Mouse (Mus musculus) heart, postnatal 0 days (tissue): ENCODE data around the gene Smchd1.

Experiments
- CTCF ChIP-seq: IDR thresholded peaks from 2 replicates; pipeline ENCODE4 v1.5.1; 2016; ENCODE audit warnings: antibody characterized with exemption, control low read depth, low read depth
- EP300 ChIP-seq: IDR thresholded peaks from 2 replicates; pipeline ENCODE4 v1.6.1; 2016; ENCODE audit warnings: antibody characterized with exemption, low read depth

DNA sequence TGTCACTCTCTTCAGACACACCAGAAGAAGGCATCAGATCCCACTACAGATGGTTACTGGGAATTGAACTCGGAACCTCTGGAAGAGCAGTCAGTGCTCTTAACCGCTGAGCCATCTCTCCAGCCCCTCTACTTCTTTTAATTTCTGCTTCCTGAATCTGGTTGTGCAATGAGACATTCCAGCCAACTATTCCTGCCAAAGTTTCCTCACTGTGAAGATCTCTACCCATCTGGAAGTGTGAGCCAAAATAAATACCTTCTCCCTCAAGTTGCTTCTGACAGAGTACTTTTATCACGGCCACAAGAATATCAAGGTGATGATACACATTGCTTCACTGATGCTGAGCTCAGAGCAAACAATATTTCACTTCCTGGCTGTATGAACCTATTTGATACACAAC is 155.8 kb downstream of the Smchd1 start:
- TF ChIP-seq CTCF (no peak), EP300 (no peak)
